15 mouse cellular contexts compared by ENCODE assay signal in genomic region chr3:151647637-151648036, GRCm38 (mm10).
DNase-seq lines count a peak whose midpoint lies in the region; ATAC-seq and TF ChIP-seq lines count a peak whose summit lies in the region.
"Had no signal": no experiment of that assay in that cellular context is flagged by ENCODE, and none has a peak within 500 bp of the region (broad histone marks: within the 10 kb centered on the region; RNA-seq: fewer than 3 reads in every experiment).

No protein-coding gene starts in this region.

- no peak for ATAC-seq in cerebellum, adult (ENCODE audit: insufficient number of reproducible peaks, low FRiP score, low TSS enrichment)
- no peak for ATAC-seq in midbrain, embryonic 11.5 days (ENCODE audit: low FRiP score)
- ATAC-seq: forebrain, embryonic 16.5 days; Patski had no signal

- H3K27ac ChIP-seq in layer of hippocampus, adult 2 months, result no peak overlapping the region
- H3K27ac ChIP-seq in ES-Bruce4 (ENCODE audit: insufficient read depth, low read length), result no peak overlapping the region
- no peak overlapping the region for H3K27ac ChIP-seq in midbrain, embryonic 11.5 days (ENCODE audit: low read depth, low read length)
- H3K27ac ChIP-seq: stomach, embryonic 15.5 days had no signal

- H3K4me3 ChIP-seq in layer of hippocampus, adult 2 months, result no peak overlapping the region
- no peak overlapping the region for H3K4me3 ChIP-seq in ES-Bruce4 (ENCODE audit: low read depth, low read length)
- H3K4me3 ChIP-seq in midbrain, embryonic 11.5 days (ENCODE audit: low read depth, low read length), result no peak overlapping the region
- H3K4me3 ChIP-seq: myocyte; stomach, embryonic 15.5 days had no signal

- no peak overlapping the region for H3K9ac ChIP-seq in ES-Bruce4 (ENCODE audit: low read depth, poor library complexity, severe bottlenecking)
- no peak overlapping the region for H3K9ac ChIP-seq in midbrain, embryonic 11.5 days (ENCODE audit: low read length)
- H3K9ac ChIP-seq: stomach, embryonic 15.5 days had no signal

- peak; percentile 29 for TF ChIP-seq CTCF in layer of hippocampus, adult 2 months (conservative IDR thresholded peaks at IDR 0.05)
- peak; percentile 71 for TF ChIP-seq CTCF in ES-Bruce4 (IDR thresholded peaks at IDR 0.05; ENCODE audit: low read depth, low read length)

- H3K4me2 ChIP-seq in midbrain, embryonic 11.5 days, result no peak overlapping the region
- H3K4me2 ChIP-seq: stomach, embryonic 15.5 days had no signal

- TF ChIP-seq POLR2A in ES-Bruce4 (IDR thresholded peaks at IDR 0.05; ENCODE audit: insufficient read depth, low read length), result no peak

- no peaks in the 10 kb centered on the region for H3K36me3 ChIP-seq in ES-Bruce4 (ENCODE audit: control insufficient read depth, insufficient read depth, low read length, poor library complexity, severe bottlenecking)
- no peaks in the 10 kb centered on the region for H3K36me3 ChIP-seq in midbrain, embryonic 11.5 days (ENCODE audit: control insufficient read depth, insufficient read depth, low read length)
- H3K36me3 ChIP-seq: stomach, embryonic 15.5 days had no signal

- no peaks in the 10 kb centered on the region for H3K4me1 ChIP-seq in ES-Bruce4 (ENCODE audit: control insufficient read depth, insufficient read depth, low read length)
- H3K4me1 ChIP-seq in midbrain, embryonic 11.5 days (ENCODE audit: control insufficient read depth, insufficient read depth, low read length), result no peaks in the 10 kb centered on the region
- H3K4me1 ChIP-seq: stomach, embryonic 15.5 days had no signal

- peak; percentile 2 to 9 for DNase-seq in cerebellum, postnatal 14 days
- no peak for DNase-seq in layer of hippocampus, adult 2 months (ENCODE audit: low spot score in 2 of 2)
- no peak for DNase-seq in layer of hippocampus, postnatal 14 days (ENCODE audit: low spot score in 2 of 2)
- DNase-seq in embryo, embryonic 10.5 days (ENCODE audit: low spot score), result peak; percentile 22
- no peak for DNase-seq in spleen, postnatal 10 days (ENCODE audit: low spot score in 2 of 2)
- DNase-seq in midbrain, embryonic 11.5 days (ENCODE audit: low spot score, missing footprints), result no peak
- DNase-seq: cerebellum, postnatal 36 days; kidney, adult 11 months; lung, postnatal 36 days had no signal

- no peaks in the 10 kb centered on the region for H3K27me3 ChIP-seq in ES-Bruce4 (ENCODE audit: control insufficient read depth, insufficient read depth, low read length, poor library complexity, severe bottlenecking)
- no peaks in the 10 kb centered on the region for H3K27me3 ChIP-seq in midbrain, embryonic 11.5 days (ENCODE audit: control insufficient read depth, insufficient read depth, low read length)
- H3K27me3 ChIP-seq: Patski; stomach, embryonic 15.5 days had no signal

- no peak for TF ChIP-seq EP300 in ES-Bruce4 (IDR thresholded peaks at IDR 0.05; ENCODE audit: insufficient read depth, low read depth, low read length)

- 68% methylated on average over 10 of the region's 10 CpGs for WGBS in midbrain, embryonic 11.5 days

- no peaks in the 10 kb centered on the region for H3K9me3 ChIP-seq in ES-Bruce4 (replicated peaks; ENCODE audit: control insufficient read depth, insufficient read depth, low read length, poor library complexity, severe bottlenecking)
- H3K9me3 ChIP-seq in midbrain, embryonic 11.5 days (ENCODE audit: control insufficient read depth, low read length), result no peaks in the 10 kb centered on the region
- H3K9me3 ChIP-seq: stomach, embryonic 15.5 days had no signal

Comparison
In these comparisons a context has a peak if more than half of its experiments do, and no peak if none do; other contexts are left out.
1. DNase-seq: peak in cerebellum, postnatal 14 days (2 of 2) and embryo, embryonic 10.5 days (single experiment); none in layer of hippocampus, adult 2 months (0 of 2), layer of hippocampus, postnatal 14 days (0 of 2), spleen, postnatal 10 days (0 of 2) and midbrain, embryonic 11.5 days (single experiment).